Mouse (Mus musculus): ENCODE measurements around the gene Mms22l.

- TF ChIP-seq CTCF (IDR thresholded peaks at IDR 0.05; ENCODE audit: low read depth, low read length) (no peak), POLR2A (IDR thresholded peaks at IDR 0.05; ENCODE audit: insufficient read depth, low read length) (no peak)
Measured at GRCm38 (mm10) chr4:24642306-24642705, 146.1 kb downstream of the Mms22l start.

All from ES-Bruce4 (cell line).